Mouse (Mus musculus) midbrain, postnatal 0 days (tissue): Measurements from ENCODE around the gene Hmcn2. TPM values are rescaled to one million over a fixed set of nuclear protein-coding genes. Genes with fewer than 3 reads are reported as not detected.
A peak's percentile ranks its signal among the peaks of the same experiment; 100 is the strongest.

Experiments used
- ATAC-seq: fragments of 200-750 bp; cut with Nextera tagmentation; 2 replicates; pipeline ENCODE4 v1.8.0; 2017; ENCODE audit warnings: moderate number of reproducible peaks, mild to moderate bottlenecking, moderate TSS enrichment, moderate library complexity; ENCODE audit not compliant: low FRiP score
- DNase-seq: peaks from one replicate; pipeline ENCODE4 v3.0.0-alpha.2; 2015; ENCODE audit warnings: low spot score
- H3K27ac ChIP-seq: fragments of 300-500 bp; sonication (generic); 2 replicates; pipeline ENCODE4 v1.5.1; 2014; ENCODE audit warnings: low read depth, mild to moderate bottlenecking, low read length, mixed read lengths
- H3K27me3 ChIP-seq: fragments of 300-500 bp; sonication (generic); 2 replicates; pipeline ENCODE4 v1.6.1; 2014; ENCODE audit warnings: low read length, control low read depth, mixed read lengths; ENCODE audit not compliant: insufficient read depth
- H3K36me3 ChIP-seq: fragments of 300-500 bp; sonication (generic); 2 replicates; pipeline ENCODE4 v1.6.1; 2014; ENCODE audit warnings: low read length, control low read depth, mixed read lengths; ENCODE audit not compliant: insufficient read depth
- H3K4me1 ChIP-seq: fragments of 300-500 bp; sonication (generic); 2 replicates; pipeline ENCODE4 v1.6.1; 2014; ENCODE audit warnings: mild to moderate bottlenecking, control low read depth, antibody characterized with exemption, low read length, mixed read lengths; ENCODE audit not compliant: insufficient read depth
- H3K4me2 ChIP-seq: fragments of 300-500 bp; sonication (generic); 2 replicates; pipeline ENCODE4 v1.6.1; 2014; ENCODE audit warnings: low read depth, mild to moderate bottlenecking, low read length, mixed read lengths; ENCODE audit not compliant: poor library complexity, severe bottlenecking
- H3K4me3 ChIP-seq: fragments of 300-500 bp; sonication (generic); 2 replicates; pipeline ENCODE4 v1.5.1; 2014; ENCODE audit warnings: low read depth, mild to moderate bottlenecking, low read length, moderate library complexity
- H3K9ac ChIP-seq: fragments of 300-500 bp; sonication (generic); replicated peaks from 2 replicates; pipeline ENCODE4 v1.6.1; 2014; ENCODE audit warnings: mild to moderate bottlenecking, low read length, moderate library complexity, mixed read lengths; ENCODE audit not compliant: poor library complexity, severe bottlenecking
- H3K9me3 ChIP-seq: fragments of 300-500 bp; sonication (generic); 2 replicates; pipeline ENCODE4 v1.6.1; 2016; ENCODE audit warnings: low read length, control low read depth
- CTCF ChIP-seq: IDR thresholded peaks from 2 replicates; pipeline ENCODE4 v1.5.1; 2016; ENCODE audit warnings: antibody characterized with exemption, mild to moderate bottlenecking
- whole genome bisulfite sequencing: fragments of 180-500 bp; shearing (Covaris S2); extraction: QIAGEN DNeasy Blood & Tissue Kit; methylation state at CpG from one replicate; pipeline ENCODE4 v1.1.7; 2014; 5-methylcytosine and 5-hydroxymethylcytosine counted together
- polyA plus RNA-seq: library from polyadenylated mRNA; unstranded; fragments of >200 nt; fragmentation: Nextera tagmentation; extraction: Ambion mirVana; gene quantifications from 2 replicates; pipeline ENCODE4 v1.2.1, GENCODE M21; 2015
- total RNA-seq: library from RNA; depleted of rRNA; stranded (reverse); fragments of >200 nt; gene quantifications from 2 replicates; pipeline ENCODE4 v1.2.3, GENCODE M21; 2014

The Hmcn2 gene
- total and polyA plus RNA-seq, 2 experiments from 2014 or later, result 0.37 to 0.60 TPM

- DNase-seq (no peak), ATAC-seq (no peak)
- H3K4me3 ChIP-seq, result no peak overlapping the region
- H3K27me3 ChIP-seq, result peaks cover 9% of the 10 kb centered on the region; the same call in 1 of the 2 replicates
- H3K27ac ChIP-seq, result no peak overlapping the region
- TF ChIP-seq CTCF, result no peak
- H3K9me3 ChIP-seq, result no peaks in the 10 kb centered on the region
- H3K36me3 ChIP-seq, result no peaks in the 10 kb centered on the region
- no peak overlapping the region for H3K9ac ChIP-seq
- H3K4me1 ChIP-seq, result peaks cover 11% of the 10 kb centered on the region; the same call in 1 of the 2 replicates
- no peak overlapping the region for H3K4me2 ChIP-seq
- WGBS, result 79% methylated on average over 1 of the region's 1 CpGs
Observed at GRCm38 (mm10) chr2:31467457-31467856, 153.2 kb downstream of the Hmcn2 start.

GRCm38 (mm10) chr2:31468857-31469256, 154.6 kb downstream of the Hmcn2 start:
- Histone ChIP-seq H3K9ac (no peak overlapping the region), H3K27me3 (peaks cover 9% of the 10 kb centered on the region; the same call in 1 of the 2 replicates), H3K27ac (no peak overlapping the region), H3K4me2 (no peak overlapping the region), H3K4me3 (no peak overlapping the region), H3K9me3 (no peaks in the 10 kb centered on the region), H3K4me1 (peaks cover 11% of the 10 kb centered on the region; the same call in 1 of the 2 replicates), H3K36me3 (no peaks in the 10 kb centered on the region)
- no peak for TF ChIP-seq CTCF
- 74% methylated on average over 7 of the region's 7 CpGs for WGBS
- no peak for ATAC-seq
- DNase-seq, result no peak

GRCm38 (mm10) chr2:31469480-31469879, 155.3 kb downstream of the Hmcn2 start:
- no peak for ATAC-seq
- peak overlapping the region; percentile 52 for H3K9ac ChIP-seq
- H3K4me3 ChIP-seq, result peak overlapping the region; percentile 49
- H3K27me3 ChIP-seq, result peaks cover 9% of the 10 kb centered on the region; the same call in 1 of the 2 replicates
- TF ChIP-seq CTCF, result no peak
- WGBS, result 28% methylated on average over 7 of the region's 7 CpGs
- H3K4me1 ChIP-seq, result peaks cover 11% of the 10 kb centered on the region; the same call in 1 of the 2 replicates
- no peaks in the 10 kb centered on the region for H3K9me3 ChIP-seq
- peak overlapping the region; percentile 94 for H3K4me2 ChIP-seq
- H3K36me3 ChIP-seq, result no peaks in the 10 kb centered on the region
- H3K27ac ChIP-seq, result no peak overlapping the region
- no peak for DNase-seq

- Histone ChIP-seq H3K36me3 (no peaks in the 10 kb centered on the region), H3K27me3 (peaks cover 9% of the 10 kb centered on the region; the same call in 1 of the 2 replicates), H3K27ac (no peak within 1 kb of the TSS), H3K4me1 (peaks cover 11% of the 10 kb centered on the region; the same call in 1 of the 2 replicates), H3K9ac (peak within 1 kb of the TSS; percentile 52), H3K4me3 (peak within 1 kb of the TSS; percentile 49), H3K4me2 (peak within 1 kb of the TSS; percentile 94), H3K9me3 (no peaks in the 10 kb centered on the region)
- TF ChIP-seq CTCF, result peak; percentile 45
- WGBS, result 1% methylated on average over 47 of the region's 49 CpGs
- DNase-seq (peak; percentile 58), ATAC-seq (peak; percentile 75)
Observed at GRCm38 (mm10) chr2:31469931-31470682, 155.9 kb downstream of the Hmcn2 start, which contains the start of gene Ass1. Ass1 (plus strand) TSS chr2:31470207.

- H3K9me3 ChIP-seq, result no peaks in the 10 kb centered on the region
- H3K4me3 ChIP-seq, result peak overlapping the region; percentile 49
- WGBS, result 13% methylated on average over 17 of the region's 19 CpGs
- peaks cover 9% of the 10 kb centered on the region; the same call in 1 of the 2 replicates for H3K27me3 ChIP-seq
- no peak for TF ChIP-seq CTCF
- H3K36me3 ChIP-seq, result no peaks in the 10 kb centered on the region
- no peak overlapping the region for H3K27ac ChIP-seq
- peak overlapping the region; percentile 94 for H3K4me2 ChIP-seq
- 0 out of 2 replicates have a peak, but pooled peaks have one; percentile 10 for ATAC-seq
- no peak for DNase-seq
- H3K9ac ChIP-seq, result peak overlapping the region; percentile 52
- H3K4me1 ChIP-seq, result peaks cover 11% of the 10 kb centered on the region; the same call in 1 of the 2 replicates
Observed at GRCm38 (mm10) chr2:31470683-31471385, 156.6 kb downstream of the Hmcn2 start.
